Mouse (Mus musculus) ovary, adult 10 weeks (tissue): Measurements from ENCODE around the gene Sirt4. TPM values are rescaled to one million over a fixed set of nuclear protein-coding genes. Genes with fewer than 3 reads are reported as not detected.

Experiments used
- polyA plus RNA-seq: library from polyadenylated mRNA; stranded (reverse); fragments of 350-450 nt; fragmentation: Illumina TruSeq; extraction: RNeasy Lipid Tissue Mini Kit (QIAGEN cat#74804); gene quantifications from one replicate; pipeline ENCODE4 v1.2.3, GENCODE M21; 2014

Sirt4 gene
- 8.2 TPM for polyA plus RNA-seq

DNA sequence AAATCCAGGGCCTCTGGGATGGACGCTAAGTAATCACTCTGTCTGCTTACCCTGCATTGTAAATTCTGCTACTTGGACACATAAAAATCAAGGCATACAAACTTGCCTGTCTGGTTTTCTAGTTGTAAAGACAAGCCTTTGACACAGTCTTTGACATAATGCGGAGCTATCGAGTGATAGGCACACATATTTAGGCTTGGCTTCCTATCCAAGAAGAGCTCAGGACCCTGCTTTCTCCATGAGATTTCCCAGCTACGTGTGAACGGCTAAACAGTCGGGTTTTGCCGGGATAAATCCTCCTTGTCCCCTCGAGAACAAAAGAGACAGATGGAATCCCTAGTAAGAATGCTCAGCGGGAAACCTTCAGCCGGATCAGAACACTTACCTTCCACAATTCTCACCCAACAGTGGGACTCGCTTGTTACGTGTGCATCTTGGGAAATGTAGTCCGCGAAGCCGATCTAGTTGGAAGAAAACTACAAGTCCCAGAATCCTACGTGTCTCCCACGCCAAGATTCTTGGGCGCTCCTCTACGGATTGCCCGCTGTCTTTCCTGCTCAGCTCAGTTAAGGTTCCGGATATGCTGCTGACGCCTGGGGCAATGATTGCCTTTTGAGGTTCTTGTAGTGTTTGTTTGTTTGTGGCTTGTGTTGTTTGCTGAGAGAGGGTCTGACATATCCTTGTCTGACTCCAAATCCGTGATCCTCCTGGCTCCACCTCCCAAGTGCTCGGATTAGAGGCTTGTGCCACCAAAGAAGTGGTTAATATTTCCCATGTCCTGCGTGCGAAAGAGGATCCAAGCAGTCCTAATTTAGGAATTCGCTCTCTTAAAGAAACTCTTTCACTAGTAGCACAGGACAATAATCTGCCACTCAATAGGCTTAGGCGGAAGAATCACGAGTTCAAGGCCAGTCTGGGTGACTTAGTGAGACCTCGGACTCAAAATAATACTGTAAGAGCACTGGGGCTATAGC lies at the start of gene Sirt4:
Sirt4 (minus strand) TSS at position 779 of the 974 bp plus-strand sequence.

GRCm38 (mm10) chr5:115506454-115507201 lies 22.1 kb upstream of the Sirt4 start, which contains the start of gene Pxn:
Gene Pxn, plus strand, starts transcription at chr5:115506676.

GRCm38 (mm10) chr5:115465642-115466420 lies 18.7 kb downstream of the Sirt4 start, which contains the start of gene Pla2g1b:
Gene Pla2g1b, plus strand, starts transcription at chr5:115466262.

GRCm38 (mm10) chr5:115429359-115430186 lies 55.0 kb downstream of the Sirt4 start, which contains the start of gene Msi1:
Gene Msi1, plus strand, starts transcription at chr5:115429599.

Other genes with a start within 250 kb of the Sirt4 start
- gene Pop5, start 248.9 kb downstream of the Sirt4 start, polyA plus RNA-seq: 4.3 TPM
- 20.3 TPM for gene Rnf10, start 211.8 kb downstream of the Sirt4 start, polyA plus RNA-seq
- 9.8 TPM for gene Coq5, start 205.1 kb downstream of the Sirt4 start, polyA plus RNA-seq
- gene Dynll1, start 183.7 kb downstream of the Sirt4 start, polyA plus RNA-seq: 1,210 TPM
- 85.1 TPM for gene Srsf9, start 157.5 kb downstream of the Sirt4 start, polyA plus RNA-seq
- 64.2 TPM for gene Gatc, start 143.5 kb downstream of the Sirt4 start, polyA plus RNA-seq
- gene Triap1, start 143.5 kb downstream of the Sirt4 start, polyA plus RNA-seq: 8.3 TPM
- gene Cox6a1, start 135.7 kb downstream of the Sirt4 start, polyA plus RNA-seq: 38.6 TPM
- 5.6 TPM for gene Msi1, start 55.1 kb downstream of the Sirt4 start, polyA plus RNA-seq
- gene Pla2g1b, start 18.5 kb downstream of the Sirt4 start, polyA plus RNA-seq: not detected
- gene Pxn, start 22.0 kb upstream of the Sirt4 start, polyA plus RNA-seq: 3.5 TPM
- 52.5 TPM for gene Rplp0, start 74.7 kb upstream of the Sirt4 start, polyA plus RNA-seq
- 2.7 TPM for gene Gcn1l1, start 80.5 kb upstream of the Sirt4 start, polyA plus RNA-seq
- 17.9 TPM for gene Rab35, start 147.2 kb upstream of the Sirt4 start, polyA plus RNA-seq
- gene Bicdl1, start 246.9 kb upstream of the Sirt4 start, polyA plus RNA-seq: 1.5 TPM